Mouse (Mus musculus): Measurements from ENCODE around the gene Adcy6.

Gene Adcy6

GRCm38 (mm10) chr15:98609331-98610130, at the start of gene Adcy6:
Adcy6 (minus strand) TSS chr15:98610076.
- no peak for TF ChIP-seq GATA4 (IDR thresholded peaks at IDR 0.05; ENCODE audit: insufficient replicate concordance, low read length)

GRCm38 (mm10) chr15:98656982-98657751, 47.3 kb upstream of the Adcy6 start:
- TF ChIP-seq GATA4 (IDR thresholded peaks at IDR 0.05; ENCODE audit: insufficient replicate concordance, low read length), result no peak

- TF ChIP-seq GATA4 (IDR thresholded peaks at IDR 0.05; ENCODE audit: insufficient replicate concordance, low read length), result no peak
Observed at GRCm38 (mm10) chr15:98652174-98652573, 42.3 kb upstream of the Adcy6 start.

- TF ChIP-seq GATA4 (IDR thresholded peaks at IDR 0.05; ENCODE audit: insufficient replicate concordance, low read length), result no peak
Observed at GRCm38 (mm10) chr15:98651431-98651830, 41.6 kb upstream of the Adcy6 start.

GRCm38 (mm10) chr15:98648071-98648470, 38.2 kb upstream of the Adcy6 start:
- no peak for TF ChIP-seq GATA4 (IDR thresholded peaks at IDR 0.05; ENCODE audit: insufficient replicate concordance, low read length)

GRCm38 (mm10) chr15:98647308-98647707, 37.4 kb upstream of the Adcy6 start:
- no peak for TF ChIP-seq GATA4 (IDR thresholded peaks at IDR 0.05; ENCODE audit: insufficient replicate concordance, low read length)

- no peak for TF ChIP-seq GATA4 (IDR thresholded peaks at IDR 0.05; ENCODE audit: insufficient replicate concordance, low read length)
Observed at GRCm38 (mm10) chr15:98646737-98647136, 36.9 kb upstream of the Adcy6 start.

GRCm38 (mm10) chr15:98645057-98646026, 35.5 kb upstream of the Adcy6 start:
- no peak for TF ChIP-seq GATA4 (IDR thresholded peaks at IDR 0.05; ENCODE audit: insufficient replicate concordance, low read length)

GRCm38 (mm10) chr15:98644406-98644805, 34.5 kb upstream of the Adcy6 start:
- no peak for TF ChIP-seq GATA4 (IDR thresholded peaks at IDR 0.05; ENCODE audit: insufficient replicate concordance, low read length)

- TF ChIP-seq GATA4 (IDR thresholded peaks at IDR 0.05; ENCODE audit: insufficient replicate concordance, low read length), result no peak
Observed at GRCm38 (mm10) chr15:98640157-98640556, 30.3 kb upstream of the Adcy6 start.

GRCm38 (mm10) chr15:98637155-98637554, 27.3 kb upstream of the Adcy6 start:
- TF ChIP-seq GATA4 (IDR thresholded peaks at IDR 0.05; ENCODE audit: insufficient replicate concordance, low read length), result no peak

GRCm38 (mm10) chr15:98636517-98636916, 26.6 kb upstream of the Adcy6 start:
- no peak for TF ChIP-seq GATA4 (IDR thresholded peaks at IDR 0.05; ENCODE audit: insufficient replicate concordance, low read length)

- no peak for TF ChIP-seq GATA4 (IDR thresholded peaks at IDR 0.05; ENCODE audit: insufficient replicate concordance, low read length)
Observed at GRCm38 (mm10) chr15:98635291-98635841, 25.5 kb upstream of the Adcy6 start.

GRCm38 (mm10) chr15:98634541-98635081, 24.7 kb upstream of the Adcy6 start:
- no peak for TF ChIP-seq GATA4 (IDR thresholded peaks at IDR 0.05; ENCODE audit: insufficient replicate concordance, low read length)
